Comparison of ENCODE assay signal across 13 mouse cellular contexts in genomic region chr7:73378034-73378433, GRCm38 (mm10). TPM values are rescaled to one million over a fixed set of nuclear protein-coding genes. Genes with fewer than 3 reads are reported as not detected.
DNase-seq lines count a peak whose midpoint lies in the region; ATAC-seq and TF ChIP-seq lines count a peak whose summit lies in the region.
"Had no signal": no experiment of that assay in that cellular context is flagged by ENCODE, and none has a peak within 500 bp of the region (broad histone marks: within the 10 kb centered on the region; RNA-seq: fewer than 3 reads in every experiment).

No protein-coding gene starts in this region.

- no peak overlapping the region for H3K27ac ChIP-seq in neural tube, embryonic 11.5 days (ENCODE audit: low read depth, low read length)
- H3K27ac ChIP-seq in hindbrain, embryonic 12.5 days, result peak overlapping the region; percentile 95
- peak overlapping the region; percentile 98 for H3K27ac ChIP-seq in midbrain, embryonic 14.5 days (replicated peaks; ENCODE audit: low read depth, low read length)
- H3K27ac ChIP-seq in stomach, postnatal 0 days (replicated peaks), result no peak overlapping the region
- H3K27ac ChIP-seq: lung, embryonic 15.5 days had no signal

- no peak for TF ChIP-seq CTCF in stomach, postnatal 0 days (IDR thresholded peaks at IDR 0.05; ENCODE audit: low read depth)

- whole genome bisulfite sequencing in neural tube, embryonic 11.5 days, result 61% methylated on average over 6 of the region's 6 CpGs
- WGBS in hindbrain, embryonic 12.5 days, result 53% methylated on average over 6 of the region's 6 CpGs
- WGBS in midbrain, embryonic 14.5 days, result 28% methylated on average over 6 of the region's 6 CpGs
- 70% methylated on average over 6 of the region's 6 CpGs for WGBS in stomach, postnatal 0 days

- H3K4me1 ChIP-seq in neural tube, embryonic 11.5 days (ENCODE audit: control insufficient read depth, insufficient read depth, low read length), result peaks cover 17% of the 10 kb centered on the region
- peaks cover 56% of the 10 kb centered on the region for H3K4me1 ChIP-seq in hindbrain, embryonic 12.5 days
- peaks cover 61% of the 10 kb centered on the region for H3K4me1 ChIP-seq in midbrain, embryonic 14.5 days (ENCODE audit: control insufficient read depth, insufficient read depth, low read length)
- H3K4me1 ChIP-seq in stomach, postnatal 0 days (replicated peaks; ENCODE audit: control insufficient read depth, insufficient read depth), result peaks cover 1% of the 10 kb centered on the region; the same call in 1 of the 2 replicates

- H3K4me3 ChIP-seq in neural tube, embryonic 11.5 days (ENCODE audit: low read depth, low read length), result peak overlapping the region; percentile 84
- peak overlapping the region; percentile 85 for H3K4me3 ChIP-seq in hindbrain, embryonic 12.5 days
- H3K4me3 ChIP-seq in midbrain, embryonic 14.5 days (replicated peaks; ENCODE audit: low read depth, low read length), result peak overlapping the region; percentile 90
- peak overlapping the region; percentile 72; the same call in 1 of the 2 replicates for H3K4me3 ChIP-seq in stomach, postnatal 0 days (ENCODE audit: low read depth, low read length)
- H3K4me3 ChIP-seq: lung, embryonic 15.5 days had no signal

- H3K27me3 ChIP-seq in neural tube, embryonic 11.5 days (ENCODE audit: control insufficient read depth, insufficient read depth, low read length), result no peaks in the 10 kb centered on the region
- H3K27me3 ChIP-seq in hindbrain, embryonic 12.5 days, result no peaks in the 10 kb centered on the region
- no peaks in the 10 kb centered on the region for H3K27me3 ChIP-seq in midbrain, embryonic 14.5 days (ENCODE audit: control insufficient read depth, insufficient read depth, low read length)
- H3K27me3 ChIP-seq in stomach, postnatal 0 days (ENCODE audit: control insufficient read depth, insufficient read depth, low read length), result no peaks in the 10 kb centered on the region

- H3K9me3 ChIP-seq in neural tube, embryonic 11.5 days (ENCODE audit: control insufficient read depth, low read length), result no peaks in the 10 kb centered on the region
- H3K9me3 ChIP-seq in hindbrain, embryonic 12.5 days (replicated peaks), result no peaks in the 10 kb centered on the region
- H3K9me3 ChIP-seq in midbrain, embryonic 14.5 days (ENCODE audit: control insufficient read depth, low read length), result no peaks in the 10 kb centered on the region
- H3K9me3 ChIP-seq in stomach, postnatal 0 days (ENCODE audit: control insufficient read depth, low read length), result no peaks in the 10 kb centered on the region
- H3K9me3 ChIP-seq: lung, embryonic 15.5 days had no signal

- no peaks in the 10 kb centered on the region for H3K36me3 ChIP-seq in neural tube, embryonic 11.5 days (ENCODE audit: control insufficient read depth, insufficient read depth, low read length)
- H3K36me3 ChIP-seq in hindbrain, embryonic 12.5 days, result no peaks in the 10 kb centered on the region
- no peaks in the 10 kb centered on the region for H3K36me3 ChIP-seq in midbrain, embryonic 14.5 days (ENCODE audit: control insufficient read depth, insufficient read depth, low read length)
- no peaks in the 10 kb centered on the region for H3K36me3 ChIP-seq in stomach, postnatal 0 days (ENCODE audit: control insufficient read depth, insufficient read depth, low read length)
- H3K36me3 ChIP-seq: lung, embryonic 15.5 days had no signal

- H3K4me2 ChIP-seq in neural tube, embryonic 11.5 days (ENCODE audit: low read depth), result peak overlapping the region; percentile 80
- peak overlapping the region; percentile 85 for H3K4me2 ChIP-seq in hindbrain, embryonic 12.5 days (replicated peaks)
- peak overlapping the region; percentile 80 for H3K4me2 ChIP-seq in midbrain, embryonic 14.5 days (ENCODE audit: low read length)
- peak overlapping the region; percentile 51 for H3K4me2 ChIP-seq in stomach, postnatal 0 days (replicated peaks; ENCODE audit: low read depth)

- peak overlapping the region; percentile 55 for H3K9ac ChIP-seq in neural tube, embryonic 11.5 days (ENCODE audit: low read length)
- peak overlapping the region; percentile 94 for H3K9ac ChIP-seq in hindbrain, embryonic 12.5 days
- H3K9ac ChIP-seq in midbrain, embryonic 14.5 days (replicated peaks; ENCODE audit: low read length), result peak overlapping the region; percentile 95
- H3K9ac ChIP-seq in stomach, postnatal 0 days (ENCODE audit: low read length), result no peak overlapping the region
- H3K9ac ChIP-seq: lung, embryonic 15.5 days had no signal

- TF ChIP-seq EP300 in stomach, postnatal 0 days (optimal IDR thresholded peaks at IDR 0.05), result no peak

- ATAC-seq in neural tube, embryonic 11.5 days (ENCODE audit: insufficient read depth, low FRiP score, low TSS enrichment), result no peak
- no peak for ATAC-seq in hindbrain, embryonic 12.5 days (ENCODE audit: low FRiP score)
- no peak for ATAC-seq in midbrain, embryonic 14.5 days (ENCODE audit: low FRiP score, low TSS enrichment)
- ATAC-seq in stomach, postnatal 0 days (ENCODE audit: low FRiP score, low TSS enrichment), result no peak
- ATAC-seq: activated CD4-positive, CD25-positive, alpha-beta regulatory T cell, adult 4 months had no signal

- DNase-seq in neural tube, embryonic 11.5 days (ENCODE audit: low spot score), result no peak
- DNase-seq in neural tube, embryonic 10.5 days (ENCODE audit: extremely low spot score, low spot score), result no peak
- DNase-seq in midbrain, embryonic 14.5 days, result peak; percentile 69
- no peak for DNase-seq in stomach, postnatal 0 days (ENCODE audit: low spot score)
- DNase-seq in adrenal gland, postnatal 10 days, result no peak
- no peak for DNase-seq in right cerebral cortex, postnatal 36 days (ENCODE audit: low spot score in 2 of 2)
- no peak for DNase-seq in layer of hippocampus, adult 9-11 months
- DNase-seq: cerebellum, adult 8-10 months; kidney, adult 9 months had no signal

RNA-seq across cellular contexts. Expression of gene Rgma, which starts 2.7 kb away (rescaled TPM):
- 48.9 and 50.1 TPM in 2 replicates for polyA plus RNA-seq in neural tube, embryonic 11.5 days (2014; fragmentation: Nextera tagmentation; extraction: Ambion mirVana)
- polyA plus RNA-seq in hindbrain, embryonic 12.5 days (2016; fragmentation: Nextera tagmentation; extraction: Ambion mirVana), result 55.3 and 55.7 TPM in 2 replicates
- 46.4 and 59.4 TPM in 2 replicates for polyA plus RNA-seq in midbrain, embryonic 14.5 days (2014; fragmentation: Nextera tagmentation; extraction: Ambion mirVana)
- 4.5 and 5.7 TPM in 2 replicates for polyA plus RNA-seq in stomach, postnatal 0 days (2015; fragmentation: Nextera tagmentation; extraction: Ambion mirVana)
- 10 to 100 TPM; 10.3 to 20.0 TPM for total RNA-seq in adrenal gland, postnatal 10 days (2021)
- total RNA-seq: MEL had no signal
- polyA plus RNA-seq: activated CD4-positive, CD25-positive, alpha-beta regulatory T cell, adult 4 months had no signal

Comparison
In these comparisons a context has a peak if more than half of its experiments do, and no peak if none do; other contexts are left out.
1. H3K27ac ChIP-seq: peak in hindbrain, embryonic 12.5 days (single experiment) and midbrain, embryonic 14.5 days (single experiment); none in neural tube, embryonic 11.5 days (single experiment) and stomach, postnatal 0 days (single experiment).
2. Peak in every context shown above with its lines, with median percentiles within 50 percentile points of each other: H3K4me2 ChIP-seq and H3K4me3 ChIP-seq.